Mouse (Mus musculus): ENCODE results near the gene Tbc1d20. TPM values are rescaled to one million over a fixed set of nuclear protein-coding genes. Genes with fewer than 3 reads are reported as not detected.

The Tbc1d20 gene
- total and polyA plus RNA-seq, 3 experiments = 14.3 to 22.5 (median 17.0) TPM

DNA sequence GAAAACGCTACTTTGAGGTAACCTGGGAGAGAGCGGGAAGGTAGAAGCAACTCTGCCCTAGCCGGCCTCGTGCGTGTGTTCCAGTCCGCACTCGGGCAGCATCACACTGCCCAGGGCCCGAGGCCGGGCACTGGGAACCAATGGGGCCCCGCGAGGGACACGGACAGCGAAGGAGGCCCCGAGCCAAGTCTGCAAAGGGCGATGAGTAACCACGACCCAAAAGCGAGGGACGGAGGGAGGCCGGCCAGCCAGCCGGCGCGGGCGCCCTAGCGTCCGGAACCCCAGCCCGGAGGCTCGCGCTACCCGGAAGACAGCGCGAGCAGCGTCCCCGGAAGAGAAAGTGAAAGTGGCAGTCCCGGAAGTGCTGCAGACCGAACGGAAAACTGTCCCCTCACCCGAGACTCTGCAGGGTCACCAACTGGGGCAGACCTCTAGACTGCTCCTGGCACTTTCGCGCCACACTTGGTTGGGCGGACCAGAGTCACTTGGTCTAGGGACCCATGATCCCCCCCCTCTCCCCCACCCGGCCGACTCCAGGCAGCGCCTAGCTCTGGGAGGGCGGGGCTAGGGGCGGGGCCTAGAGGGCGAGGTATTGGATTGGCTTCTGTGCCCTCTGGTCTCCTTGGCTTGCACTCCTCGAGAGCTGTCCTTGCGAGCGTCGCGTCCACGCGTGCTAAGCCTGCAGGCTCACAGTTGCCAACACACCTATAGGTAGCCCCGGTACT is 38.6 kb downstream of the Tbc1d20 start, which contains the start of gene Rbck1 (continued):
- TF ChIP-seq SIN3A (IDR thresholded peaks at IDR 0.05; ENCODE audit: low read length) (peak; percentile 87; the same call in 1 of the 2 replicates), EP300 (IDR thresholded peaks at IDR 0.05; ENCODE audit: low read length) (no peak), CHD2 (IDR thresholded peaks at IDR 0.05; ENCODE audit: low read length) (no peak), RCOR1 (conservative IDR thresholded peaks at IDR 0.05; ENCODE audit: low read depth, low read length) (no peak), GABPA (IDR thresholded peaks at IDR 0.05; ENCODE audit: insufficient replicate concordance, low read depth, low read length) (no peak; the same call in 1 of the 2 replicates), CHD1 (IDR thresholded peaks at IDR 0.05; ENCODE audit: low read depth, low read length) (no peak), UBTF (IDR thresholded peaks at IDR 0.05; ENCODE audit: low read depth, low read length) (no peak; the same call in 1 of the 2 replicates), ZC3H11A (IDR thresholded peaks at IDR 0.05; ENCODE audit: low read depth, low read length) (no peak), KAT2A (IDR thresholded peaks at IDR 0.05; ENCODE audit: insufficient replicate concordance, low read length) (peak; percentile 75; the same call in 1 of the 2 replicates), NRF1 (IDR thresholded peaks at IDR 0.05; ENCODE audit: low read depth, low read length) (peak; percentile 46; the same call in 1 of the 2 replicates)

DNA sequence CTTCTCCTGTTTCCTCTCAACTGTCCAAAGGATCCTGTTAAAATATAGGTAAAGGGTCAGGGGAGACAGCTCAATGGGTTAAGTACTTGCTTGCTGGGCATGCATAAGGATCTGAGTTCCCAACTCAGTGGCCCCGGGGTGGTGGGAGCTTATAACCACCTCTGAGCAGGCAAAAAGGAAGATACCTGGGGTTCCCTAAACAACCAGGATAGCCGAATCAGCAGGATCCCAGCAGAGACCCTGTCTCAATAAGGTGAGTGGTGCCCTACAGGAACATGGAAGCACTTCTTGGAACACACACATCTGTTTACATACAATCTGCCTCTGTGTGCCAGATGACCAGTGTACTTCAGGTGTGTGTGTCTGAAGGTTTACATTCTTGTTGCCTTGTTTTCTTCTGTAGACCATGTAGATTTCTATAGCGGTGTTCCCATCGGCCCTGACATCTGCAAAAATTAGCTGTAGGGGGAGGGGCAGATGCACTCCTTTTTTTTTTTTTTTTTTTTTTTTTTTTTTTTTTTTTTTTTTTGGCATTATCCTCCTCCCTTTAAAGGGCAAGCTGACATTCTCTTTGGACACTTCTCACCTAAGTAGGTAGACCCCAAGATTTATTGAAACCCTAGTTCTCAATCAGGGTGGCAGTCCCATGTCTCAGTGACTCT is 39.8 kb downstream of the Tbc1d20 start:
- Histone ChIP-seq H3K9ac (ENCODE audit: insufficient read depth, low read depth) (no peak overlapping the region), H3K4me2 (ENCODE audit: insufficient read depth, low read depth, poor library complexity, severe bottlenecking) (no peak overlapping the region; the same call in 1 of the 2 replicates), H3K79me2 (replicated peaks; ENCODE audit: control insufficient read depth, extremely low read depth, insufficient read depth, poor library complexity, severe bottlenecking) (peaks cover 32% of the 10 kb centered on the region), H3K4me1 (ENCODE audit: control insufficient read depth in 1 of 2, insufficient read depth in 2 of 2) (peaks cover 16 to 51% of the 10 kb centered on the region in 2 experiments), H3K4me3 (replicated peaks in 1 of 3; ENCODE audit: low read depth in 2 of 3, low read length in 2 of 3, poor library complexity in 1 of 3) (no peak overlapping the region), H3K27ac (ENCODE audit: insufficient read depth, low read depth) (no peak overlapping the region), H3K27me3 (replicated peaks) (no peaks in the 10 kb centered on the region), H3K9me3 (replicated peaks; ENCODE audit: low read length) (no peaks in the 10 kb centered on the region), H3K36me3 (replicated peaks in 1 of 2; ENCODE audit: control insufficient read depth in 1 of 2, insufficient read depth in 1 of 2, low read length in 1 of 2) (peaks cover 30 to 48% of the 10 kb centered on the region in 2 experiments)
- TF ChIP-seq E2F4 (IDR thresholded peaks at IDR 0.05; ENCODE audit: insufficient replicate concordance, low read depth, low read length) (no peak), ZNF384 (IDR thresholded peaks at IDR 0.05; ENCODE audit: low read depth, low read length) (peak; percentile 96), PAX5 (IDR thresholded peaks at IDR 0.05; ENCODE audit: low read length) (no peak), CHD2 (IDR thresholded peaks at IDR 0.05; ENCODE audit: low read length) (peak; percentile 44; the same call in 1 of the 2 replicates), UBTF (IDR thresholded peaks at IDR 0.05; ENCODE audit: low read depth, low read length) (no peak), ELF1 (IDR thresholded peaks at IDR 0.05; ENCODE audit: low read depth, low read length) (no peak)
- in situ Hi-C loops (cut with MboI; ENCODE audit: low pct_ligation_motif_present, low pct_unique_long_range_greater_than_20kb, low sequenced_read_pairs) = no loop called here
- DNase-seq (ENCODE audit: extremely low read depth) = no peak
- dilution Hi-C loops (cut with MboI; ENCODE audit: extremely low pct_ligation_motif_present, extremely low pct_unique_long_range_greater_than_20kb, low sequenced_read_pairs) = no loop called here

DNA sequence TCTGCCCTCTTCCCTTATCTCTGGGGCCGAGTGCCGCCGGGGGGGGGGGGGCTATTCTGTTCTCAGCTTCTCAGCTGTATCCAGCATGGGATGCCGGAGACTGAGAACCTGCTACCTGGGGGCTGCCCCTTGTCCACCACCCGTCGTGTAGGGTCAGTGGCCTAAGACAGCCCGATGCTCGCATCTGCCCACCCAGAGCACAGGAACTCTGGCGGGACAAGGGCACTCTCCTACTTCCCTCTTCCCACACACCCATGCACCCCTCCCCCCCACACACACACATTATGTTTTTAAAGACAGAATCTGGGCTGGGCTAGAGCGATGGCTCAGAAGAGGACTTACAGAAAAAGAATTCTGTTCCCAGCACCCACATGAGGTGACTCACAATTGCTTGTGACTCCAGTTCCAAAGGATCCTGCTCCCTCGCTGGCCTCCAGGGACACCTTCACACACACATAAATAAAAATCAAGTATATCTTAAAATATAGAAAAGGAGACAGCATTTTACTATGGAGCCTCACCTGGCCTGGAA is 41.7 kb downstream of the Tbc1d20 start:
- no peak overlapping the region for H3K4me2 ChIP-seq (ENCODE audit: insufficient read depth, low read depth, poor library complexity, severe bottlenecking)
- in situ Hi-C loops (cut with MboI; ENCODE audit: low pct_ligation_motif_present, low pct_unique_long_range_greater_than_20kb, low sequenced_read_pairs) (no loop called here), dilution Hi-C loops (cut with MboI; ENCODE audit: extremely low pct_ligation_motif_present, extremely low pct_unique_long_range_greater_than_20kb, low sequenced_read_pairs) (no loop called here)

More for the DNA sequence above, 41.7 kb downstream of the Tbc1d20 start:
- Histone ChIP-seq H3K9me3 (replicated peaks; ENCODE audit: low read length) (no peaks in the 10 kb centered on the region), H3K27me3 (replicated peaks) (no peaks in the 10 kb centered on the region), H3K4me1 (ENCODE audit: control insufficient read depth in 1 of 2, insufficient read depth in 2 of 2) (peaks cover 25 to 50% of the 10 kb centered on the region in 2 experiments), H3K9ac (ENCODE audit: insufficient read depth, low read depth) (no peak overlapping the region), H3K36me3 (replicated peaks in 1 of 2; ENCODE audit: control insufficient read depth in 1 of 2, insufficient read depth in 1 of 2, low read length in 1 of 2) (peaks cover 36 to 48% of the 10 kb centered on the region in 2 experiments), H3K4me3 (replicated peaks in 1 of 3; ENCODE audit: low read depth in 2 of 3, low read length in 2 of 3, poor library complexity in 1 of 3) (no peak overlapping the region), H3K27ac (ENCODE audit: insufficient read depth, low read depth) (no peak overlapping the region), H3K79me2 (replicated peaks; ENCODE audit: control insufficient read depth, extremely low read depth, insufficient read depth, poor library complexity, severe bottlenecking) (peaks cover 25% of the 10 kb centered on the region)
- TF ChIP-seq SIN3A (IDR thresholded peaks at IDR 0.05; ENCODE audit: low read length) (no peak), IRF4 (IDR thresholded peaks at IDR 0.05; ENCODE audit: low read depth, low read length) (no peak), POLR2A (IDR thresholded peaks at IDR 0.05; ENCODE audit: low read depth, low read length) (no peak), TCF12 (IDR thresholded peaks at IDR 0.05; ENCODE audit: low read depth, low read length) (no peak), SMC3 (IDR thresholded peaks at IDR 0.05; ENCODE audit: low read depth, low read length) (no peak), CTCF (conservative IDR thresholded peaks at IDR 0.05 in 1 of 2, IDR thresholded peaks at IDR 0.05 in 1 of 2; ENCODE audit: low read depth in 2 of 2, low read length in 2 of 2) (no peak), ZC3H11A (IDR thresholded peaks at IDR 0.05; ENCODE audit: low read depth, low read length) (no peak), MYC (IDR thresholded peaks at IDR 0.05; ENCODE audit: low read depth, low read length) (no peak), E2F4 (IDR thresholded peaks at IDR 0.05; ENCODE audit: insufficient replicate concordance, low read depth, low read length) (no peak), ZKSCAN1 (IDR thresholded peaks at IDR 0.05; ENCODE audit: borderline replicate concordance, low read depth, low read length) (no peak), TBP (conservative IDR thresholded peaks at IDR 0.05; ENCODE audit: low read depth, low read length) (no peak), GABPA (IDR thresholded peaks at IDR 0.05; ENCODE audit: insufficient replicate concordance, low read depth, low read length) (no peak)
- DNase-seq (ENCODE audit: extremely low read depth) = no peak

All from CH12.LX (cell line).